Mouse (Mus musculus) kidney, adult 2 months (tissue): ENCODE measurements around the gene Catspere2. TPM values are rescaled to one million over a fixed set of nuclear protein-coding genes. Genes with fewer than 3 reads are reported as not detected.
"Not testable (repeated sequence)": the region's sequence is repeated elsewhere in the genome, so short reads cannot be mapped to it uniquely, and the experiment has no call there.

ENCODE experiments used
- DNase-seq: peaks from one replicate; pipeline ENCODE4 v3.0.0; 2021
- H3K27ac ChIP-seq: fragments of 200-500 bp; 2 replicates; pipeline ENCODE4 v1.5.1; 2012; ENCODE audit warnings: low read depth, low read length, control low read depth, inconsistent platforms; ENCODE audit not compliant: insufficient read depth
- H3K27me3 ChIP-seq: fragments of 200-500 bp; replicated peaks from 2 replicates; pipeline ENCODE4 v1.6.1; 2012; ENCODE audit warnings: mild to moderate bottlenecking, moderate library complexity, low read length, inconsistent platforms; ENCODE audit not compliant: control insufficient read depth, insufficient read depth
- H3K36me3 ChIP-seq: fragments of 200-500 bp; 2 replicates; pipeline ENCODE4 v1.6.1; 2012; ENCODE audit warnings: mild to moderate bottlenecking, moderate library complexity, low read length, inconsistent platforms; ENCODE audit not compliant: control insufficient read depth, insufficient read depth
- H3K4me1 ChIP-seq: fragments of 200-500 bp; 2 replicates; pipeline ENCODE4 v1.6.1; 2011; ENCODE audit warnings: low read length; ENCODE audit not compliant: control insufficient read depth, insufficient read depth
- H3K4me3 ChIP-seq: fragments of 200-500 bp; 2 replicates; pipeline ENCODE4 v1.5.1; 2011; ENCODE audit warnings: mild to moderate bottlenecking, low read depth, low read length, control low read depth; ENCODE audit not compliant: insufficient read depth
- CTCF ChIP-seq: fragments of 200-500 bp; conservative IDR thresholded peaks from 2 replicates; pipeline ENCODE4 v1.5.1; 2011; ENCODE audit warnings: low read depth, mild to moderate bottlenecking, control low read depth, low read length, moderate library complexity, mixed read lengths; ENCODE audit not compliant: insufficient read depth, insufficient read length
- POLR2A ChIP-seq: fragments of 200-500 bp; IDR thresholded peaks from one replicate; pipeline ENCODE4 v1.6.1; 2011; ENCODE audit warnings: low read depth, low read length, control low read depth
- WGBS: fragments of 180-500 bp; shearing (Covaris S2); methylation state at CpG from one replicate; pipeline ENCODE4 v1.1.7; 2018; 5-methylcytosine and 5-hydroxymethylcytosine counted together
- polyA plus RNA-seq: library from polyadenylated mRNA; depleted of rRNA; stranded (reverse); fragments of >200 nt; gene quantifications from 2 replicates; pipeline ENCODE4 v1.2.3, GENCODE M21; 2012; rRNA removed

Catspere2 gene
- 0.58 and 0.60 TPM in 2 replicates for polyA plus RNA-seq

- not testable (repeated sequence) for H3K4me1 ChIP-seq, H3K27me3 ChIP-seq, H3K36me3 ChIP-seq, H3K27ac ChIP-seq
- peak; percentile 100 for DNase-seq
- WGBS = 0% methylated on average over 21 of the region's 21 CpGs
- peak within 1 kb of the TSS; percentile 63 for H3K4me3 ChIP-seq
These were observed at the start of gene Catspere2 for GRCm38 (mm10) chr1:177983024-177983450. TSS of gene Catspere2 (plus strand) at chr1:177983423.

DNA sequence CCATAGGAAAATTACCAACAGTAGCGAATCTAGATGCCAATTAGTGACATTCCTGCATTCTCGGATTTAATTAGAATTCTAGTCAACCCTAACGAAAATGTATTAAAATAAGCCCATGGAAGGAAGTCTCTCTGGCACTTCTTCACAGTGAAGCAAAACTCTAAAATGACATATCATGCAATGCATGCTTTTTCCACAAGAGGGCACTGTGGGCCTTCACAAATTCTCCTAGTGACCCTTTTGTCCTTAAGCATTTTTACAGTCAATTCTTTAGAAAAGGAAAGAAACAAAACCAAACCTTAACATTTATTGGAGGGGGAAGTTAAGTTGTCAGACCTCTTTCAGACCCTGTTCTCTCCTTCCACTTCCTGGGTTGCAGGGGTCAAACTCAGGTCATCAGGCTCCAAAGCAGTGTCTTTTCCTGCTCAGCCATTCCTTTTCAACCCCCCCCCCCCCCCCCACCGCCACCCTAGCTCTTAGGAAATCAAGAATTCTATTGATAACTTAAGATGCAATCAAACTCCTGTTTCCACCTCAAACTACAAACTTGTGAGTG is 42.7 kb upstream of the Catspere2 start:
- not testable (repeated sequence) for H3K4me1 ChIP-seq, H3K27ac ChIP-seq, H3K36me3 ChIP-seq, H3K27me3 ChIP-seq, H3K4me3 ChIP-seq
- DNase-seq = peak; percentile 12
- 23% methylated on average over 4 of the region's 4 CpGs for WGBS

- Histone ChIP-seq H3K27ac (no peak overlapping the region), H3K36me3 (no peaks in the 10 kb centered on the region), H3K4me1 (peaks cover 6% of the 10 kb centered on the region), H3K4me3 (no peak overlapping the region), H3K27me3 (no peaks in the 10 kb centered on the region)
- TF ChIP-seq POLR2A (no peak), CTCF (no peak)
- DNase-seq = no peak
- WGBS = 69% methylated on average over 1 of the region's 1 CpGs
These were observed 1.9 kb upstream of the Catspere2 start for GRCm38 (mm10) chr1:177981276-177981675.

- H3K27ac ChIP-seq, DNase-seq, H3K27me3 ChIP-seq, H3K4me1 ChIP-seq, H3K36me3 ChIP-seq: not testable (repeated sequence)
- WGBS = under 1% methylated on average over 27 of the region's 41 CpGs
- peak overlapping the region; percentile 63 for H3K4me3 ChIP-seq
These were observed 359 bp downstream of the Catspere2 start for GRCm38 (mm10) chr1:177983582-177983981.

DNA sequence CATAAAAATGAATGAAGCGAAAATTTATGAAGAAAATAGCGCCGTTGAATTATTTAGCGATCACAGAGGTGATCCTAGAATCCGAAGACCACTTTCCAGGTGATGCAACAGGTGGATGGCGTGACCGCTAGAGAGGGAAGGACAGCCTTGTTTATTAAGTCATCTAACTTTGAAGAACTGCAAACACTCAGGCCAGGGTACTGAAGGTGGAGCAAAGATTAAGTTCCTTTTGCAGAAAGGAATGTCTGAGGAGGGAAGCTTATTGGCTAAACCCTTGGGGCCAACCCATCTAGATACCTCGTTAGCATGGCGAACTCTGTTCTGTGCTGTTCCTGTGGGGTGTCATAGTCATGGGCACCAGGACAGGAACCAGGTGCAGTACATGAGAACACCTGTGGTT is 983 bp downstream of the Catspere2 start:
- H3K4me3 ChIP-seq = 0 out of 2 replicates have a peak overlapping the region, but pooled peaks have one; percentile 15
- peak; percentile 53 for DNase-seq

GRCm38 (mm10) chr1:177987476-177987875 is 4.3 kb downstream of the Catspere2 start:
- DNase-seq, H3K4me3 ChIP-seq, H3K36me3 ChIP-seq, H3K4me1 ChIP-seq, H3K27me3 ChIP-seq, H3K27ac ChIP-seq: not testable (repeated sequence)
- WGBS = 96% methylated on average over 1 of the region's 1 CpGs

More for the DNA sequence above, 983 bp downstream of the Catspere2 start:
- WGBS = 50% methylated on average over 9 of the region's 9 CpGs
- H3K36me3 ChIP-seq = no peaks in the 10 kb centered on the region; the same call in 1 of the 2 replicates
- TF ChIP-seq CTCF (no peak), POLR2A (no peak)
- H3K4me1 ChIP-seq = peaks cover 6% of the 10 kb centered on the region
- H3K27ac ChIP-seq = no peak overlapping the region
- H3K27me3 ChIP-seq = no peaks in the 10 kb centered on the region

- 64% methylated on average over 4 of the region's 4 CpGs for WGBS
- H3K27ac ChIP-seq, H3K4me1 ChIP-seq, H3K36me3 ChIP-seq, H3K27me3 ChIP-seq, DNase-seq, H3K4me3 ChIP-seq: not testable (repeated sequence)
These were observed 89.6 kb downstream of the Catspere2 start for GRCm38 (mm10) chr1:178072798-178073197.

GRCm38 (mm10) chr1:178097865-178098264 is 114.6 kb downstream of the Catspere2 start:
- H3K36me3 ChIP-seq, DNase-seq, H3K27ac ChIP-seq, H3K4me3 ChIP-seq, H3K4me1 ChIP-seq, H3K27me3 ChIP-seq: not testable (repeated sequence)

DNA sequence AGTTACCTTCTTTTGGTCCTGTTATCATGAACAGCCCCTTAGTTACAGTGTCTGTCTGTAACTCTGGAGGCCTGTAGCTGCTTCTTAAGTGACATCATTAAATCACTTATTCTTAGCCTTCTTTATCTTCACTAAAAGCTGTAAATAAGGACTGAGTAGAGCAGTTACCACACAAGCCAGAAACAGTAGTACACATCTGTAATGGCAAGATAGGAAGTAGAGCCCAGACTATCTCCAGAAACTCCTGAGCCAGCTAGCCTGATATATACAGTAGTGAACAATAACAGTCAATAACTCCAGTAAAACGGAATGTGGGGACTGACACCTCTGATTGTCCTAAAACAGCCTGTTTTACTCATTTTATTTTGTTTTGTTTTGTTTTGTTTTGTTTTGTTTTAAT is 125.3 kb downstream of the Catspere2 start:
- WGBS = 83% methylated on average over 1 of the region's 1 CpGs
- not testable (repeated sequence) for DNase-seq, H3K27me3 ChIP-seq

GRCm38 (mm10) chr1:178122236-178122635 is 139.0 kb downstream of the Catspere2 start:
- not testable (repeated sequence) for DNase-seq, H3K4me3 ChIP-seq, H3K36me3 ChIP-seq, H3K27me3 ChIP-seq, H3K4me1 ChIP-seq, H3K27ac ChIP-seq
- WGBS = 63% methylated on average over 2 of the region's 2 CpGs

More for the DNA sequence above, 125.3 kb downstream of the Catspere2 start:
- not testable (repeated sequence) for H3K27ac ChIP-seq, H3K4me1 ChIP-seq, H3K4me3 ChIP-seq, H3K36me3 ChIP-seq
